Mouse (Mus musculus) ES-Bruce4 (cell line): ENCODE data around the gene Plpp1.

ENCODE experiments used
- CTCF ChIP-seq: IDR thresholded peaks from one replicate; pipeline ENCODE4 v1.8.1; 2011; ENCODE audit warnings: low read depth, low read length
- POLR2A ChIP-seq: IDR thresholded peaks from one replicate; pipeline ENCODE4 v1.8.1; 2011; ENCODE audit warnings: low read length; ENCODE audit not compliant: insufficient read depth

DNA sequence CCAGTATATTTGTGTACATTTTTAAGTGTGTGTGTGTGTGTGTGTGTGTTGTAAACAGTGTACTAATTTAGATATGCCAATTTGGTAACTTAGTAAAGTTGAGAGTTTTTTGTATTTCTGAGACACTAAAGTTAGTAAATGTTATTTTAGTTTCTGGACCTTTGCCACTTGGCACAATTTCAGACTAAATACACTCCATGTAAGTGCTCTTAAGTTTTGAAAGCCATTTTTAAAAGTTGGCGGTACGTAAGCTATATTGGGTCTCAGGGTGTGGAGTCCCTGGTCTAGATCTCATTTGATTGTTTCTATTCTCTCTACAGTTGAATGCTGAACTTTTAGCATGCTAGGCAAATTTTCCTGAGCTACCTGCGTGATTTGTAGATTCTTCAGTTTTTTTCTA lies 17.5 kb downstream of the Plpp1 start:
- TF ChIP-seq POLR2A (no peak), CTCF (no peak)
